Mouse (Mus musculus) adipose tissue, adult 10 weeks (tissue): ENCODE data around the gene Negr1. TPM values are rescaled to one million over a fixed set of nuclear protein-coding genes. Genes with fewer than 3 reads are reported as not detected.

Source experiments
- polyA plus RNA-seq: library from polyadenylated mRNA; stranded (reverse); fragments of 350-450 nt; fragmentation: Illumina TruSeq; extraction: RNeasy Lipid Tissue Mini Kit (QIAGEN cat#74804); gene quantifications from one replicate; pipeline ENCODE4 v1.2.3, GENCODE M21; 2014; ENCODE audit warnings: low read depth, low replicate concordance

The Negr1 gene
- polyA plus RNA-seq, result 5.6 TPM

DNA sequence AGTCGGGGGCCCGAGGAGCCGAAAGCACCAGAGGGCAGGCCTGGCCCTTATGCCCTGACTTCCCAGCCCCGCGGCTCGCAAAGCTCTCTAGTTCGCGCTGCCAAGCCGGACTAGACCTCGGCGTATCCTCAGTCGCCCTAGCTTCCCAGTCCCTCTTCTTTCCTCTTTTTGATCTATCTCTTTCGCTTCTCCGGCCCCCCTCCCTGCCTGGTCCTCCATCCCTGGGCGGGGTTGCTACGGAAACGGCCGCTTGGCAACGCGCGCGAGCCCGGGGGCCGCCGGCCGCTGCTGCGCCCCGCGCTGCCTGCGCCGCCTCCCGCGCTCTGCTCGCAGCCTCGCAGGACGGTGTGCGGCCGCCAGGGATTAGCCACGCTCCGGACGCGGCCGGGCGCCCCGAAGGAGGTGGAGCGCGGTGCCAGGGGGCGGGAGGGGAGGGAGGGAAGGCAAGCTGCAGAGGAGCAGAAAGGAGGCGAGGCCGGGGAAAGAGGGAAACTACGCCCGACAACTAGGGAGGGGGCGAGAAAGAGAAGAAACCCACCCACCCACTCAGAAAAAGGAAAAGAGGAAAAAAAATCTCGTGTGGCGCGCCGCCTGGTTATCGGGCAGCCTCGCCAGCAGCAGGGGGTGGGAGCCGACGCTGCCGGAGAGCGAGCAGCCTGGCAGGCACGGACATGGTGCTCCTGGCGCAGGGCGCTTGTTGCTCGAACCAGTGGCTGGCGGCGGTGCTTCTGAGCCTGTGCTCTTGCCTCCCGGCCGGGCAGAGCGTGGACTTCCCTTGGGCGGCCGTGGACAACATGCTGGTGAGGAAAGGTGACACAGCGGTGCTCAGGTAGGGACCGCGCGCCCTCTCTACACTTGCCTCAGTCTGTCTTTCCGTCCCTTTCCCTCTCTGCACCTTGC, at the start of gene Negr1:
Gene Negr1, plus strand, starts transcription at position 271 of the 900 bp plus-strand sequence.

